Mouse (Mus musculus) urinary bladder, postnatal 25 days (tissue): ENCODE results near the gene Rpl10-ps3.

Experiments used
- DNase-seq: peaks from one replicate; pipeline ENCODE4 v3.0.0; 2022; ENCODE audit warnings: low spot score

Gene Rpl10-ps3

GRCm38 (mm10) chr9:50305666-50306402 lies 38.9 kb downstream of the Rpl10-ps3 start:
- no peak for DNase-seq

- DNase-seq, result no peak
These were observed 39.7 kb downstream of the Rpl10-ps3 start for GRCm38 (mm10) chr9:50305046-50305445.

- DNase-seq, result no peak
These were observed 40.8 kb downstream of the Rpl10-ps3 start for GRCm38 (mm10) chr9:50304004-50304403.

GRCm38 (mm10) chr9:50301722-50302121 lies 43.0 kb downstream of the Rpl10-ps3 start:
- DNase-seq, result no peak

GRCm38 (mm10) chr9:50298389-50298788 lies 46.4 kb downstream of the Rpl10-ps3 start:
- no peak for DNase-seq
